ENCODE assay signal across 11 mouse cellular contexts in genomic region chr12:116660076-116660475, GRCm38 (mm10).
DNase-seq lines count a peak whose midpoint lies in the region; ATAC-seq and TF ChIP-seq lines count a peak whose summit lies in the region.
"Had no signal": no experiment of that assay in that cellular context is flagged by ENCODE, and none has a peak within 500 bp of the region (broad histone marks: within the 10 kb centered on the region; RNA-seq: fewer than 3 reads in every experiment).

No protein-coding gene starts in this region.

- H3K9me3 ChIP-seq in hindbrain, embryonic 10.5 days, result no peaks in the 10 kb centered on the region
- no peaks in the 10 kb centered on the region for H3K9me3 ChIP-seq in hindbrain, embryonic 12.5 days (replicated peaks)
- H3K9me3 ChIP-seq in heart, embryonic 12.5 days (replicated peaks), result no peaks in the 10 kb centered on the region
- H3K9me3 ChIP-seq: forebrain, embryonic 12.5 days; limb, embryonic 12.5 days had no signal

- TF ChIP-seq POLR2A in brain, embryonic 14.5 days (IDR thresholded peaks at IDR 0.05; ENCODE audit: borderline replicate concordance, extremely low read depth, insufficient read depth, insufficient read length, poor library complexity, severe bottlenecking), result no peak

- peaks cover 16% of the 10 kb centered on the region for H3K4me1 ChIP-seq in hindbrain, embryonic 10.5 days (replicated peaks)
- peaks cover 10% of the 10 kb centered on the region for H3K4me1 ChIP-seq in hindbrain, embryonic 12.5 days
- no peaks in the 10 kb centered on the region for H3K4me1 ChIP-seq in heart, embryonic 12.5 days (replicated peaks)

- H3K4me2 ChIP-seq in hindbrain, embryonic 12.5 days (replicated peaks), result no peak overlapping the region
- no peak overlapping the region for H3K4me2 ChIP-seq in heart, embryonic 12.5 days
- H3K4me2 ChIP-seq: forebrain, embryonic 12.5 days; limb, embryonic 12.5 days had no signal

- H3K4me3 ChIP-seq in hindbrain, embryonic 10.5 days, result no peak overlapping the region
- H3K4me3 ChIP-seq in hindbrain, embryonic 12.5 days, result no peak overlapping the region
- no peak overlapping the region for H3K4me3 ChIP-seq in heart, embryonic 12.5 days
- H3K4me3 ChIP-seq: forebrain, embryonic 12.5 days; limb, embryonic 12.5 days had no signal

- TF ChIP-seq CTCF in brain, embryonic 14.5 days (IDR thresholded peaks at IDR 0.05; ENCODE audit: borderline replicate concordance, extremely low read depth, insufficient read depth, insufficient read length), result no peak

- intact Hi-C loops in heart, postnatal 36 days (cut with DNase I), result no loop called here

- WGBS in hindbrain, embryonic 10.5 days, result 12% methylated on average over 7 of the region's 7 CpGs
- WGBS in hindbrain, embryonic 12.5 days, result 10% methylated on average over 7 of the region's 7 CpGs
- 18% methylated on average over 7 of the region's 7 CpGs for WGBS in heart, embryonic 12.5 days

- H3K9ac ChIP-seq in hindbrain, embryonic 12.5 days, result no peak overlapping the region
- H3K9ac ChIP-seq in heart, embryonic 12.5 days, result no peak overlapping the region
- H3K9ac ChIP-seq: forebrain, embryonic 12.5 days; limb, embryonic 12.5 days had no signal

- peak; percentile 20 for DNase-seq in hindbrain, embryonic 10.5 days (ENCODE audit: low spot score)
- peak; percentile 58 for DNase-seq in brain, embryonic 14.5 days (ENCODE audit: low read depth)
- DNase-seq in layer of hippocampus, adult 8-10 months (ENCODE audit: low spot score in 2 of 2), result peak; percentile 32 to 43
- DNase-seq in right cerebral cortex, postnatal 14 days, result peak; percentile 11
- no peak for DNase-seq in spleen, postnatal 10 days (ENCODE audit: low spot score in 2 of 2)
- no peak for DNase-seq in heart, postnatal 36 days

- no peak for ATAC-seq in hindbrain, embryonic 12.5 days (ENCODE audit: low FRiP score)
- no peak for ATAC-seq in heart, embryonic 12.5 days (ENCODE audit: insufficient number of reproducible peaks, low FRiP score)
- ATAC-seq: inflammation-experienced regulatory T-cells, adult 6 months had no signal

- H3K27ac ChIP-seq in hindbrain, embryonic 10.5 days, result no peak overlapping the region
- H3K27ac ChIP-seq in hindbrain, embryonic 12.5 days, result no peak overlapping the region
- H3K27ac ChIP-seq in heart, embryonic 12.5 days (ENCODE audit: poor library complexity, severe bottlenecking), result no peak overlapping the region
- H3K27ac ChIP-seq: forebrain, embryonic 12.5 days; limb, embryonic 12.5 days had no signal

- no peaks in the 10 kb centered on the region for H3K36me3 ChIP-seq in hindbrain, embryonic 10.5 days
- no peaks in the 10 kb centered on the region for H3K36me3 ChIP-seq in hindbrain, embryonic 12.5 days
- no peaks in the 10 kb centered on the region for H3K36me3 ChIP-seq in heart, embryonic 12.5 days
- H3K36me3 ChIP-seq: forebrain, embryonic 12.5 days; limb, embryonic 12.5 days had no signal

- H3K27me3 ChIP-seq in hindbrain, embryonic 10.5 days (ENCODE audit: insufficient read depth, poor library complexity, severe bottlenecking), result no peaks in the 10 kb centered on the region
- H3K27me3 ChIP-seq in hindbrain, embryonic 12.5 days, result no peaks in the 10 kb centered on the region
- H3K27me3 ChIP-seq in heart, embryonic 12.5 days (replicated peaks), result no peaks in the 10 kb centered on the region
- H3K27me3 ChIP-seq: forebrain, embryonic 12.5 days had no signal

Comparison
In these comparisons a context has a peak if more than half of its experiments do, and no peak if none do; other contexts are left out.
1. DNase-seq: peak in hindbrain, embryonic 10.5 days (single experiment), brain, embryonic 14.5 days (single experiment), layer of hippocampus, adult 8-10 months (2 of 2) and right cerebral cortex, postnatal 14 days (single experiment); none in spleen, postnatal 10 days (0 of 2) and heart, postnatal 36 days (0 of 2).